Mouse (Mus musculus): ENCODE results near the gene Trappc6a. TPM values are rescaled to one million over a fixed set of nuclear protein-coding genes. Genes with fewer than 3 reads are reported as not detected.

Gene Trappc6a
- polyA plus RNA-seq, 1 experiment = 23.5 TPM

GRCm38 (mm10) chr7:19541681-19542154 is 33.5 kb downstream of the Trappc6a start:
- no peak for TF ChIP-seq CTCF (IDR thresholded peaks at IDR 0.05; ENCODE audit: low read depth, low read length)
- no peak for TF ChIP-seq POLR2A (IDR thresholded peaks at IDR 0.05; ENCODE audit: insufficient read depth, low read length)
- TF ChIP-seq EP300 (IDR thresholded peaks at IDR 0.05; ENCODE audit: insufficient read depth, low read depth, low read length) = no peak
- no peaks in the 10 kb centered on the region for H3K36me3 ChIP-seq (ENCODE audit: control insufficient read depth, insufficient read depth, low read length, poor library complexity, severe bottlenecking)
- H3K9ac ChIP-seq (ENCODE audit: low read depth, poor library complexity, severe bottlenecking) = no peak overlapping the region
- H3K4me1 ChIP-seq (ENCODE audit: control insufficient read depth, insufficient read depth, low read length) = no peaks in the 10 kb centered on the region
- no peak overlapping the region for H3K27ac ChIP-seq (ENCODE audit: insufficient read depth, low read length)
- no peaks in the 10 kb centered on the region for H3K27me3 ChIP-seq (ENCODE audit: control insufficient read depth, insufficient read depth, low read length, poor library complexity, severe bottlenecking)
- no peaks in the 10 kb centered on the region for H3K9me3 ChIP-seq (replicated peaks; ENCODE audit: control insufficient read depth, insufficient read depth, low read length, poor library complexity, severe bottlenecking)
- H3K4me3 ChIP-seq (ENCODE audit: low read depth, low read length) = no peak overlapping the region

DNA sequence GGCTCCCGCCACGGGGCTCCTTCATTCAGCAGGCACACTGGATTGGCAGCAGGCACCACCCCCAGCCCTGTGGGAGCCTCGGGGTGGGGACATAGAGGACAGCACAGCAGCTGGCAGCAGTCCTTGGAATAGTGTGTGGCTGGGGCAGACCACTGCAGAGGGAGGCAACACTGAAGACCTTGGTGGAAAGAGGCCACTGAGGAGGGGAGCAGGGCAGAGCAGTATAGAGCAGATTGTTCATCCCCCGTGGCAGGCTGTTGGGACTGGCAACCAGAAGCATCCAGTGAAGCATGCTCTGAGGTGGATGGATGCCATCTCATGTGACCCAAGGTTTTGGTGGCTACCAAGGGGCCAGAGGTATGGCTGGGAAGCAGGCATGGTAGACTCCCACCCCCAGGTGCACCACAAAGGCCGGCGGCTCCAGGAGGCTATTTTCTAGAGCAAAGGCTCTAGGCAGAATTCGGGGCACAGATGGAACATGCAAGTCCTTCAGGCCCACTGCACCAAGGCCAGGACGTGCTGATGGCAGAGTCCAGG is 34.0 kb downstream of the Trappc6a start:
- Histone ChIP-seq H3K27ac (ENCODE audit: insufficient read depth, low read length) (no peak overlapping the region), H3K9ac (ENCODE audit: low read depth, poor library complexity, severe bottlenecking) (no peak overlapping the region), H3K4me3 (ENCODE audit: low read depth, low read length) (no peak overlapping the region), H3K9me3 (replicated peaks; ENCODE audit: control insufficient read depth, insufficient read depth, low read length, poor library complexity, severe bottlenecking) (no peaks in the 10 kb centered on the region), H3K4me1 (ENCODE audit: control insufficient read depth, insufficient read depth, low read length) (no peaks in the 10 kb centered on the region), H3K36me3 (ENCODE audit: control insufficient read depth, insufficient read depth, low read length, poor library complexity, severe bottlenecking) (no peaks in the 10 kb centered on the region), H3K27me3 (ENCODE audit: control insufficient read depth, insufficient read depth, low read length, poor library complexity, severe bottlenecking) (no peaks in the 10 kb centered on the region)
- TF ChIP-seq POLR2A (IDR thresholded peaks at IDR 0.05; ENCODE audit: insufficient read depth, low read length) (no peak), CTCF (IDR thresholded peaks at IDR 0.05; ENCODE audit: low read depth, low read length) (no peak), EP300 (IDR thresholded peaks at IDR 0.05; ENCODE audit: insufficient read depth, low read depth, low read length) (no peak)

DNA sequence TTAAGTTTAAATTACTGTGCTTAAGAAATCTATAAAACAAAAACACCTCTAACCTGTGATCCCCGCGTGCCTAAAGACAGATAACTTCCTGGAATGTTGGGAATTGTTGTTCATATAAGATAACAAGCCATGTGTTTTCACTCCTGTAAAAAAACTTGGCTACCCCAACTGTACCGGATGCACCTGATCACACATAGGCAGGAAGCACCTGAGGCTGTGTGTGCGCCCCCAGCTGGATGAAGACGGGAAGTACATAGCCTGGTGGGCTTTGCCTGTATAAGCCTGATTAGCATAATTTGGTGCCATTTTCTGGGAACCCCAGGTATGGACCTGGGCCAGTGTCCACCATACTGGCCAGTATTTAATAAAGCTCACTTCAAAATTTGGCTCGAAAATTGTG is 35.4 kb downstream of the Trappc6a start:
- H3K4me1 ChIP-seq (ENCODE audit: control insufficient read depth, insufficient read depth, low read length) = no peaks in the 10 kb centered on the region
- H3K9me3 ChIP-seq (replicated peaks; ENCODE audit: control insufficient read depth, insufficient read depth, low read length, poor library complexity, severe bottlenecking) = no peaks in the 10 kb centered on the region
- H3K4me3 ChIP-seq (ENCODE audit: low read depth, low read length) = no peak overlapping the region
- no peak overlapping the region for H3K27ac ChIP-seq (ENCODE audit: insufficient read depth, low read length)
- no peak overlapping the region for H3K9ac ChIP-seq (ENCODE audit: low read depth, poor library complexity, severe bottlenecking)
- no peaks in the 10 kb centered on the region for H3K36me3 ChIP-seq (ENCODE audit: control insufficient read depth, insufficient read depth, low read length, poor library complexity, severe bottlenecking)
- H3K27me3 ChIP-seq (ENCODE audit: control insufficient read depth, insufficient read depth, low read length, poor library complexity, severe bottlenecking) = no peaks in the 10 kb centered on the region
- no peak for TF ChIP-seq POLR2A (IDR thresholded peaks at IDR 0.05; ENCODE audit: insufficient read depth, low read length)
- TF ChIP-seq EP300 (IDR thresholded peaks at IDR 0.05; ENCODE audit: insufficient read depth, low read depth, low read length) = no peak
- peak; percentile 84 for TF ChIP-seq CTCF (IDR thresholded peaks at IDR 0.05; ENCODE audit: low read depth, low read length)

DNA sequence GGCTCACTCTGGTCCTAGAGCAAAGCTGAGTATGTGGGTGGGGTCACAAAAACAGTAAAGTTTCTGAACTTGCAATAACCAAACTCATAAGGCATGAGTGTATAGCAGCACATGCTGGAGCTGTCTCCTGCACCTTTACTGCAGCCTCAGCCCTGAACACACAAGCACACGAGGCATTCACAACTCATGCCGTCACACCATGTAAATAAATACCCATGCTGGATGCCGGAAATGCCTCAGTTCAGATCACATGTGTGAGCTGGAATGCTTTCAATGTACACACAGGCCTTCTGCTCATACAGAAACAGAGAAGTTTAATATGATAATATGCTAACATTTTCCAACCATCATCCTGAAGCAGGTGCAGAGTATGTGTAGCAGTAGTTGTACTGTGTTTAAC is 37.8 kb downstream of the Trappc6a start:
- H3K27me3 ChIP-seq (ENCODE audit: control insufficient read depth, insufficient read depth, low read length, poor library complexity, severe bottlenecking) = no peaks in the 10 kb centered on the region
- H3K4me1 ChIP-seq (ENCODE audit: control insufficient read depth, insufficient read depth, low read length) = no peaks in the 10 kb centered on the region
- H3K36me3 ChIP-seq (ENCODE audit: control insufficient read depth, insufficient read depth, low read length, poor library complexity, severe bottlenecking) = no peaks in the 10 kb centered on the region
- TF ChIP-seq CTCF (IDR thresholded peaks at IDR 0.05; ENCODE audit: low read depth, low read length) = no peak
- no peak overlapping the region for H3K4me3 ChIP-seq (ENCODE audit: low read depth, low read length)
- H3K9me3 ChIP-seq (replicated peaks; ENCODE audit: control insufficient read depth, insufficient read depth, low read length, poor library complexity, severe bottlenecking) = no peaks in the 10 kb centered on the region
- no peak overlapping the region for H3K9ac ChIP-seq (ENCODE audit: low read depth, poor library complexity, severe bottlenecking)
- H3K27ac ChIP-seq (ENCODE audit: insufficient read depth, low read length) = no peak overlapping the region

DNA sequence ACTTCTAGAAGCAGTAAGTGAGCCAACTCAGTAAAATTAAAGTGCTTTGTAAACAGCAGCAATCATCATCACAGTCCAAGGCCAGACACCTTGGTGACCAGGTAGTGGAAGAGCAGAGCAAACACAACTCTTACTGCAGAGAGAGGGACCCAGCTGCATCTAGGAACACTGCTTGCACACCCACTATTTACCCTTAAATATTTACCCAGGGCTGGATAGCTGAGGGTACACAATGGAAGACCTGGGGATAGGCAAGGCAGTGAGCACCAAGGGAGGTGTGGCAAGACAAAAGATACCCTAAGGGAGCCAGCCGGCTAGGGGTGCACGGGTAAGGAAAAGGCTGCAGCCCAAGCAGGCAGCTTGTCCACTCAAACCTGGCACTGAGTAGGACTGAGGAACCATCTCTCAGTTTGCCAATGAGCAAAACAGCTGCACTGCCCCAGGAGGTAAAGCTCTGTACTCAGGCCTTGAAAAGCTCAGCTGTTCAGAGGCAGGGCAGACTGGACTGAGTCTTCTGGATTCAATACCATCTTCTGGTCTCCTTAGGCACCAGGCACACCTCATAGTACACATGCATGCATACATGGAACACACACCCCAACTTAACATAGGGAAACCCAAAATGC is 39.3 kb downstream of the Trappc6a start:
- no peak for TF ChIP-seq POLR2A (IDR thresholded peaks at IDR 0.05; ENCODE audit: insufficient read depth, low read length)
- no peak for TF ChIP-seq EP300 (IDR thresholded peaks at IDR 0.05; ENCODE audit: insufficient read depth, low read depth, low read length)
- TF ChIP-seq CTCF (IDR thresholded peaks at IDR 0.05; ENCODE audit: low read depth, low read length) = no peak
- no peaks in the 10 kb centered on the region for H3K4me1 ChIP-seq (ENCODE audit: control insufficient read depth, insufficient read depth, low read length)
- no peaks in the 10 kb centered on the region for H3K27me3 ChIP-seq (ENCODE audit: control insufficient read depth, insufficient read depth, low read length, poor library complexity, severe bottlenecking)
- no peak overlapping the region for H3K9ac ChIP-seq (ENCODE audit: low read depth, poor library complexity, severe bottlenecking)
- H3K4me3 ChIP-seq (ENCODE audit: low read depth, low read length) = no peak overlapping the region
- no peaks in the 10 kb centered on the region for H3K9me3 ChIP-seq (replicated peaks; ENCODE audit: control insufficient read depth, insufficient read depth, low read length, poor library complexity, severe bottlenecking)
- 0 out of 2 replicates have a peak, but pooled peaks cover 2% of the 10 kb centered on the region for H3K36me3 ChIP-seq (ENCODE audit: control insufficient read depth, insufficient read depth, low read length, poor library complexity, severe bottlenecking)
- no peak overlapping the region for H3K27ac ChIP-seq (ENCODE audit: insufficient read depth, low read length)

DNA sequence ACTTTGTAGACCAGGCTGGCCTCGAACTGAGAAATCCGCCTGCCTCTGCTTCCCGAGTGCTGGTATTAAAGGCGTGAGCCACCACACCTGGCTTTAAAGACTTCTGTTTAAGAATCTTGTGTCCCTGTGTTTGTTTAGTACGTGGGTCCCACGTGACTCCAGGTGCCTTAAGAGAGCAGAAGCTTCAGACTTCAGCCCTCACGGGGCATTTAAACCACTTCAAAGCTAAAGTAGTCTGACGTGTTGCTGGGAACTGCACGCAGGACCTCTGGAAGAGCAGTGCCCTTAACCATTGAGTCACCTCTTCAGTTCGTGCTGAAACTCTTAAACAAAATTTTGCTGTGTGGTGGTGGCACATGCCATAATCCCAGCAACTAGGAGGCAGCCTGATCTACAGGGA is 41.2 kb downstream of the Trappc6a start:
- H3K27ac ChIP-seq (ENCODE audit: insufficient read depth, low read length) = no peak overlapping the region
- H3K4me1 ChIP-seq (ENCODE audit: control insufficient read depth, insufficient read depth, low read length) = no peaks in the 10 kb centered on the region
- no peak for TF ChIP-seq POLR2A (IDR thresholded peaks at IDR 0.05; ENCODE audit: insufficient read depth, low read length)
- no peak for TF ChIP-seq CTCF (IDR thresholded peaks at IDR 0.05; ENCODE audit: low read depth, low read length)
- no peak for TF ChIP-seq EP300 (IDR thresholded peaks at IDR 0.05; ENCODE audit: insufficient read depth, low read depth, low read length)
- no peaks in the 10 kb centered on the region for H3K9me3 ChIP-seq (replicated peaks; ENCODE audit: control insufficient read depth, insufficient read depth, low read length, poor library complexity, severe bottlenecking)
- no peak overlapping the region for H3K4me3 ChIP-seq (ENCODE audit: low read depth, low read length)
- H3K36me3 ChIP-seq (ENCODE audit: control insufficient read depth, insufficient read depth, low read length, poor library complexity, severe bottlenecking) = 0 out of 2 replicates have a peak, but pooled peaks cover 2% of the 10 kb centered on the region
- no peak overlapping the region for H3K9ac ChIP-seq (ENCODE audit: low read depth, poor library complexity, severe bottlenecking)
- no peaks in the 10 kb centered on the region for H3K27me3 ChIP-seq (ENCODE audit: control insufficient read depth, insufficient read depth, low read length, poor library complexity, severe bottlenecking)
